8 mouse cellular contexts compared by ENCODE assay signal in genomic region chr2:120628076-120628865, GRCm38 (mm10). TPM values are rescaled to one million over a fixed set of nuclear protein-coding genes. Genes with fewer than 3 reads are reported as not detected.
A peak's percentile ranks its signal among the peaks of the same experiment; 100 is the strongest.
DNase-seq lines count a peak whose midpoint lies in the region; ATAC-seq and TF ChIP-seq lines count a peak whose summit lies in the region.

No protein-coding gene starts in this region.

- no peaks in the 10 kb centered on the region for H3K36me3 ChIP-seq in kidney, embryonic 16.5 days (ENCODE audit: insufficient read depth, low read length)
- no peaks in the 10 kb centered on the region for H3K36me3 ChIP-seq in embryonic facial prominence, embryonic 11.5 days (replicated peaks; ENCODE audit: control insufficient read depth, insufficient read depth, low read depth, low read length)
- H3K36me3 ChIP-seq in hindbrain, embryonic 15.5 days, result peaks cover 6% of the 10 kb centered on the region; the same call in 1 of the 2 replicates
- no peaks in the 10 kb centered on the region for H3K36me3 ChIP-seq in midbrain, postnatal 0 days (ENCODE audit: insufficient read depth, low read length)

- H3K27me3 ChIP-seq in kidney, embryonic 16.5 days (ENCODE audit: insufficient read depth, low read length), result no peaks in the 10 kb centered on the region
- no peaks in the 10 kb centered on the region for H3K27me3 ChIP-seq in embryonic facial prominence, embryonic 11.5 days (ENCODE audit: control insufficient read depth, insufficient read depth, low read length)
- H3K27me3 ChIP-seq in hindbrain, embryonic 15.5 days, result no peaks in the 10 kb centered on the region
- H3K27me3 ChIP-seq in midbrain, postnatal 0 days (ENCODE audit: insufficient read depth, low read length), result no peaks in the 10 kb centered on the region

- WGBS in kidney, embryonic 16.5 days, result 29% methylated on average over 10 of the region's 10 CpGs
- WGBS in embryonic facial prominence, embryonic 11.5 days, result 26% methylated on average over 10 of the region's 10 CpGs
- 29% methylated on average over 10 of the region's 10 CpGs for WGBS in hindbrain, embryonic 15.5 days
- WGBS in midbrain, postnatal 0 days, result 29% methylated on average over 10 of the region's 10 CpGs

- no peak for DNase-seq in kidney, adult 11 months
- DNase-seq in embryonic facial prominence, embryonic 11.5 days (ENCODE audit: low spot score), result no peak
- peak; percentile 6 for DNase-seq in midbrain, postnatal 0 days (ENCODE audit: low spot score)
- DNase-seq in gastrocnemius, postnatal 10 days, result no peak
- no peak for DNase-seq in spleen, adult 12 weeks (ENCODE audit: low spot score)
- DNase-seq in kidney, adult 9 months, result no peak

- H3K4me3 ChIP-seq in kidney, embryonic 16.5 days (ENCODE audit: low read length), result peak overlapping the region; percentile 60
- peak overlapping the region; percentile 1; the same call in 1 of the 2 replicates for H3K4me3 ChIP-seq in embryonic facial prominence, embryonic 11.5 days (ENCODE audit: low read depth, low read length)
- H3K4me3 ChIP-seq in hindbrain, embryonic 15.5 days, result peak overlapping the region; percentile 58
- H3K4me3 ChIP-seq in midbrain, postnatal 0 days (ENCODE audit: low read depth, low read length), result peak overlapping the region; percentile 63

- H3K27ac ChIP-seq in kidney, embryonic 16.5 days (ENCODE audit: low read length), result no peak overlapping the region
- no peak overlapping the region for H3K27ac ChIP-seq in embryonic facial prominence, embryonic 11.5 days (replicated peaks; ENCODE audit: low read depth, low read length)
- peak overlapping the region; percentile 72 for H3K27ac ChIP-seq in hindbrain, embryonic 15.5 days (replicated peaks)
- no peak overlapping the region for H3K27ac ChIP-seq in midbrain, postnatal 0 days (ENCODE audit: low read depth, low read length)

- peak overlapping the region; percentile 22 for H3K9ac ChIP-seq in kidney, embryonic 16.5 days (replicated peaks; ENCODE audit: low read length)
- no peak overlapping the region for H3K9ac ChIP-seq in embryonic facial prominence, embryonic 11.5 days (replicated peaks; ENCODE audit: low read length)
- H3K9ac ChIP-seq in hindbrain, embryonic 15.5 days, result 0 out of 2 replicates have a peak overlapping the region, but pooled peaks have one; percentile 33
- H3K9ac ChIP-seq in midbrain, postnatal 0 days (replicated peaks; ENCODE audit: low read length, poor library complexity, severe bottlenecking), result no peak overlapping the region

- H3K4me1 ChIP-seq in kidney, embryonic 16.5 days (ENCODE audit: insufficient read depth, low read length), result 0 out of 2 replicates have a peak, but pooled peaks cover 5% of the 10 kb centered on the region
- H3K4me1 ChIP-seq in embryonic facial prominence, embryonic 11.5 days (ENCODE audit: control insufficient read depth, insufficient read depth, low read length), result no peaks in the 10 kb centered on the region
- H3K4me1 ChIP-seq in hindbrain, embryonic 15.5 days (replicated peaks), result peaks cover 9% of the 10 kb centered on the region
- 0 out of 2 replicates have a peak, but pooled peaks cover 5% of the 10 kb centered on the region for H3K4me1 ChIP-seq in midbrain, postnatal 0 days (ENCODE audit: insufficient read depth, low read length)

- peak overlapping the region; percentile 65 for H3K4me2 ChIP-seq in kidney, embryonic 16.5 days (replicated peaks; ENCODE audit: low read depth, low read length)
- H3K4me2 ChIP-seq in embryonic facial prominence, embryonic 11.5 days (ENCODE audit: low read depth, low read length), result peak overlapping the region; percentile 5; the same call in 1 of the 2 replicates
- peak overlapping the region; percentile 76 for H3K4me2 ChIP-seq in hindbrain, embryonic 15.5 days
- peak overlapping the region; percentile 32 for H3K4me2 ChIP-seq in midbrain, postnatal 0 days (ENCODE audit: low read depth, low read length, poor library complexity, severe bottlenecking)

- no peak for TF ChIP-seq CTCF in midbrain, postnatal 0 days (IDR thresholded peaks at IDR 0.05)

- H3K9me3 ChIP-seq in kidney, embryonic 16.5 days (ENCODE audit: low read length), result no peaks in the 10 kb centered on the region
- H3K9me3 ChIP-seq in embryonic facial prominence, embryonic 11.5 days (replicated peaks; ENCODE audit: control insufficient read depth, low read length), result no peaks in the 10 kb centered on the region
- no peaks in the 10 kb centered on the region for H3K9me3 ChIP-seq in hindbrain, embryonic 15.5 days
- H3K9me3 ChIP-seq in midbrain, postnatal 0 days (ENCODE audit: low read length), result no peaks in the 10 kb centered on the region

- peak; percentile 20; the same call in 1 of the 2 replicates for ATAC-seq in kidney, embryonic 16.5 days (ENCODE audit: low FRiP score, low TSS enrichment)
- peak; percentile 50 for ATAC-seq in embryonic facial prominence, embryonic 11.5 days (replicated peaks; ENCODE audit: insufficient number of reproducible peaks, low FRiP score, low TSS enrichment, low read depth)
- peak; percentile 54 for ATAC-seq in hindbrain, embryonic 15.5 days (ENCODE audit: low FRiP score, low read depth)
- no peak for ATAC-seq in midbrain, postnatal 0 days (ENCODE audit: low FRiP score)

RNA-seq across cellular contexts. Expression of gene Stard9, which starts 0.7 kb away (rescaled TPM):
- polyA plus RNA-seq in kidney, embryonic 16.5 days (2015; fragmentation: Nextera tagmentation; extraction: Ambion mirVana), result 4.5 and 5.0 TPM in 2 replicates
- 3.4 and 3.7 TPM in 2 replicates for polyA plus RNA-seq in embryonic facial prominence, embryonic 11.5 days (2014; fragmentation: Nextera tagmentation; extraction: Ambion mirVana)
- polyA plus RNA-seq in hindbrain, embryonic 15.5 days (2015; fragmentation: Nextera tagmentation; extraction: Ambion mirVana), result 4.3 and 5.0 TPM in 2 replicates
- total RNA-seq in midbrain, postnatal 0 days (2014; rRNA removed), result 10.6 and 11.4 TPM in 2 replicates
- polyA plus RNA-seq in midbrain, postnatal 0 days (2015; fragmentation: Nextera tagmentation; extraction: Ambion mirVana), result 1.6 and 2.4 TPM in 2 replicates
- 10 to 100 TPM; 12.5 to 21.5 TPM for total RNA-seq in gastrocnemius, postnatal 10 days (2021)

RNA-seq across cellular contexts. Expression of gene Lrrc57, which starts 19.0 kb away (rescaled TPM):
- polyA plus RNA-seq in kidney, embryonic 16.5 days (2015; fragmentation: Nextera tagmentation; extraction: Ambion mirVana), result 23.1 and 24.8 TPM in 2 replicates
- polyA plus RNA-seq in embryonic facial prominence, embryonic 11.5 days (2014; fragmentation: Nextera tagmentation; extraction: Ambion mirVana), result 26.0 and 27.0 TPM in 2 replicates
- 34.6 and 34.8 TPM in 2 replicates for polyA plus RNA-seq in hindbrain, embryonic 15.5 days (2015; fragmentation: Nextera tagmentation; extraction: Ambion mirVana)
- total RNA-seq in midbrain, postnatal 0 days (2014; rRNA removed), result 30.3 and 44.9 TPM in 2 replicates
- polyA plus RNA-seq in midbrain, postnatal 0 days (2015; fragmentation: Nextera tagmentation; extraction: Ambion mirVana), result 22.4 and 22.7 TPM in 2 replicates
- 10 to 100 TPM; 11.5 to 12.0 TPM for total RNA-seq in gastrocnemius, postnatal 10 days (2021)

RNA-seq across cellular contexts. Expression of gene Haus2, which starts 19.1 kb away (rescaled TPM):
- polyA plus RNA-seq in kidney, embryonic 16.5 days (2015; fragmentation: Nextera tagmentation; extraction: Ambion mirVana), result 21.1 and 25.1 TPM in 2 replicates
- 33.3 and 33.8 TPM in 2 replicates for polyA plus RNA-seq in embryonic facial prominence, embryonic 11.5 days (2014; fragmentation: Nextera tagmentation; extraction: Ambion mirVana)
- 25.4 and 27.7 TPM in 2 replicates for polyA plus RNA-seq in hindbrain, embryonic 15.5 days (2015; fragmentation: Nextera tagmentation; extraction: Ambion mirVana)
- total RNA-seq in midbrain, postnatal 0 days (2014; rRNA removed), result 24.8 and 34.7 TPM in 2 replicates
- 29.3 and 32.2 TPM in 2 replicates for polyA plus RNA-seq in midbrain, postnatal 0 days (2015; fragmentation: Nextera tagmentation; extraction: Ambion mirVana)
- 1 to 10 TPM; 8.2 TPM for total RNA-seq in gastrocnemius, postnatal 10 days (2021)

Comparison
In these comparisons a context has a peak if more than half of its experiments do, and no peak if none do; other contexts are left out.
1. H3K4me2 ChIP-seq: peak in every context shown above with its lines; median percentile 76 in hindbrain, embryonic 15.5 days; 65 in kidney, embryonic 16.5 days; 32 in midbrain, postnatal 0 days; 5 in embryonic facial prominence, embryonic 11.5 days.
2. H3K4me3 ChIP-seq: peak in every context shown above with its lines; median percentile 63 in midbrain, postnatal 0 days; 60 in kidney, embryonic 16.5 days; 58 in hindbrain, embryonic 15.5 days; 1 in embryonic facial prominence, embryonic 11.5 days.
3. H3K9ac ChIP-seq: peak in kidney, embryonic 16.5 days (single experiment) and hindbrain, embryonic 15.5 days (single experiment); none in embryonic facial prominence, embryonic 11.5 days (single experiment) and midbrain, postnatal 0 days (single experiment).